Mouse (Mus musculus): ENCODE data around the gene Rest.
"Not testable (repeated sequence)": the region's sequence is repeated elsewhere in the genome, so short reads cannot be mapped to it uniquely, and the experiment has no call there.

The Rest gene

GRCm38 (mm10) chr5:77265081-77265670, at the start of gene Rest:
TSS of gene Rest (plus strand) at chr5:77265491.
- DNase-seq (ENCODE audit: low spot score in 2 of 2), result peak; percentile 63 to 82

GRCm38 (mm10) chr5:77217211-77217610, 48.1 kb upstream of the Rest start:
- DNase-seq (ENCODE audit: low spot score in 2 of 2), result peak; percentile 25 to 33

- no peak for DNase-seq (ENCODE audit: low spot score in 2 of 2)
Observed at GRCm38 (mm10) chr5:77217724-77218123, 47.6 kb upstream of the Rest start.

GRCm38 (mm10) chr5:77223043-77223975, 42.0 kb upstream of the Rest start:
- DNase-seq (ENCODE audit: low spot score in 2 of 2), result no peak

GRCm38 (mm10) chr5:77228986-77229385, 36.3 kb upstream of the Rest start:
- no peak for DNase-seq (ENCODE audit: low spot score in 2 of 2)

GRCm38 (mm10) chr5:77231863-77232262, 33.4 kb upstream of the Rest start:
- DNase-seq (ENCODE audit: low spot score in 2 of 2), result not testable (repeated sequence)

GRCm38 (mm10) chr5:77234921-77235320, 30.4 kb upstream of the Rest start:
- DNase-seq (ENCODE audit: low spot score in 2 of 2), result no peak

GRCm38 (mm10) chr5:77237104-77237503, 28.2 kb upstream of the Rest start:
- no peak for DNase-seq (ENCODE audit: low spot score in 2 of 2)

GRCm38 (mm10) chr5:77244331-77244987, 20.8 kb upstream of the Rest start:
- no peak for DNase-seq (ENCODE audit: low spot score in 2 of 2)

GRCm38 (mm10) chr5:77245463-77245786, 19.9 kb upstream of the Rest start:
- no peak for DNase-seq (ENCODE audit: low spot score in 2 of 2)

- no peak for DNase-seq (ENCODE audit: low spot score in 2 of 2)
Observed at GRCm38 (mm10) chr5:77245787-77246671, 19.3 kb upstream of the Rest start.

GRCm38 (mm10) chr5:77250083-77250482, 15.2 kb upstream of the Rest start:
- DNase-seq (ENCODE audit: low spot score in 2 of 2), result no peak

- no peak for DNase-seq (ENCODE audit: low spot score in 2 of 2)
Observed at GRCm38 (mm10) chr5:77251656-77252055, 13.6 kb upstream of the Rest start.

GRCm38 (mm10) chr5:77252115-77252827, 13.0 kb upstream of the Rest start:
- DNase-seq (ENCODE audit: low spot score in 2 of 2), result no peak

GRCm38 (mm10) chr5:77253154-77253553, 12.1 kb upstream of the Rest start:
- no peak for DNase-seq (ENCODE audit: low spot score in 2 of 2)

GRCm38 (mm10) chr5:77254402-77254801, 10.9 kb upstream of the Rest start:
- DNase-seq (ENCODE audit: low spot score in 2 of 2), result no peak

- DNase-seq (ENCODE audit: low spot score in 2 of 2), result no peak
Observed at GRCm38 (mm10) chr5:77257603-77258002, 7.7 kb upstream of the Rest start.

- no peak for DNase-seq (ENCODE audit: low spot score in 2 of 2)
Observed at GRCm38 (mm10) chr5:77259315-77259714, 6.0 kb upstream of the Rest start.

- DNase-seq (ENCODE audit: low spot score in 2 of 2), result no peak
Observed at GRCm38 (mm10) chr5:77260141-77260540, 5.2 kb upstream of the Rest start.

- DNase-seq (ENCODE audit: low spot score in 2 of 2), result no peak
Observed at GRCm38 (mm10) chr5:77261137-77261536, 4.2 kb upstream of the Rest start.

GRCm38 (mm10) chr5:77262105-77262504, 3.2 kb upstream of the Rest start:
- DNase-seq (ENCODE audit: low spot score in 2 of 2), result no peak

All from urinary bladder, adult 18-20 months (tissue).